Mouse (Mus musculus): ENCODE measurements around the gene Sorbs1. TPM values are rescaled to one million over a fixed set of nuclear protein-coding genes. Genes with fewer than 3 reads are reported as not detected.

Gene Sorbs1
- polyA plus RNA-seq, 1 experiment from 2014 or later = 97.2 TPM

- Histone ChIP-seq H3K4me3 (ENCODE audit: low read depth, low read length) (no peak overlapping the region), H3K9me3 (ENCODE audit: control insufficient read depth, low read length) (no peaks in the 10 kb centered on the region), H3K4me2 (replicated peaks; ENCODE audit: low read depth, low read length) (no peak overlapping the region), H3K27ac (ENCODE audit: low read depth, low read length) (no peak overlapping the region), H3K27me3 (ENCODE audit: control insufficient read depth, insufficient read depth, low read length) (no peaks in the 10 kb centered on the region), H3K36me3 (ENCODE audit: control insufficient read depth, insufficient read depth, low read length) (no peaks in the 10 kb centered on the region), H3K9ac (ENCODE audit: low read depth, low read length) (no peak overlapping the region), H3K4me1 (replicated peaks; ENCODE audit: control insufficient read depth, insufficient read depth, low read length) (no peaks in the 10 kb centered on the region)
- ATAC-seq (ENCODE audit: low FRiP score) (no peak), DNase-seq (ENCODE audit: low spot score) (no peak)
- 91% methylated on average over 11 of the region's 11 CpGs for WGBS
These were observed 104.0 kb downstream of the Sorbs1 start for GRCm38 (mm10) chr19:40409500-40410035.

GRCm38 (mm10) chr19:40407186-40407585 lies 106.4 kb downstream of the Sorbs1 start:
- no peak for DNase-seq (ENCODE audit: low spot score)
- ATAC-seq (ENCODE audit: low FRiP score) = no peak
- no peak overlapping the region for H3K9ac ChIP-seq (ENCODE audit: low read depth, low read length)
- WGBS = 82% methylated on average over 2 of the region's 2 CpGs
- H3K27ac ChIP-seq (ENCODE audit: low read depth, low read length) = no peak overlapping the region
- no peaks in the 10 kb centered on the region for H3K36me3 ChIP-seq (ENCODE audit: control insufficient read depth, insufficient read depth, low read length)
- no peak overlapping the region for H3K4me3 ChIP-seq (ENCODE audit: low read depth, low read length)
- no peaks in the 10 kb centered on the region for H3K9me3 ChIP-seq (ENCODE audit: control insufficient read depth, low read length)
- H3K4me1 ChIP-seq (replicated peaks; ENCODE audit: control insufficient read depth, insufficient read depth, low read length) = no peaks in the 10 kb centered on the region
- no peak overlapping the region for H3K4me2 ChIP-seq (replicated peaks; ENCODE audit: low read depth, low read length)
- no peaks in the 10 kb centered on the region for H3K27me3 ChIP-seq (ENCODE audit: control insufficient read depth, insufficient read depth, low read length)

- ATAC-seq (ENCODE audit: low FRiP score) (no peak), DNase-seq (ENCODE audit: low spot score) (no peak)
- Histone ChIP-seq H3K4me2 (replicated peaks; ENCODE audit: low read depth, low read length) (no peak overlapping the region), H3K4me3 (ENCODE audit: low read depth, low read length) (no peak overlapping the region), H3K27ac (ENCODE audit: low read depth, low read length) (no peak overlapping the region), H3K9me3 (ENCODE audit: control insufficient read depth, low read length) (no peaks in the 10 kb centered on the region), H3K9ac (ENCODE audit: low read depth, low read length) (no peak overlapping the region), H3K4me1 (replicated peaks; ENCODE audit: control insufficient read depth, insufficient read depth, low read length) (no peaks in the 10 kb centered on the region), H3K36me3 (ENCODE audit: control insufficient read depth, insufficient read depth, low read length) (no peaks in the 10 kb centered on the region), H3K27me3 (ENCODE audit: control insufficient read depth, insufficient read depth, low read length) (no peaks in the 10 kb centered on the region)
- 95% methylated on average over 8 of the region's 8 CpGs for WGBS
These were observed 106.9 kb downstream of the Sorbs1 start for GRCm38 (mm10) chr19:40406661-40407060.

GRCm38 (mm10) chr19:40405808-40406207 lies 107.8 kb downstream of the Sorbs1 start:
- Histone ChIP-seq H3K4me1 (replicated peaks; ENCODE audit: control insufficient read depth, insufficient read depth, low read length) (no peaks in the 10 kb centered on the region), H3K27me3 (ENCODE audit: control insufficient read depth, insufficient read depth, low read length) (no peaks in the 10 kb centered on the region), H3K9me3 (ENCODE audit: control insufficient read depth, low read length) (no peaks in the 10 kb centered on the region), H3K4me2 (replicated peaks; ENCODE audit: low read depth, low read length) (no peak overlapping the region), H3K4me3 (ENCODE audit: low read depth, low read length) (no peak overlapping the region), H3K9ac (ENCODE audit: low read depth, low read length) (no peak overlapping the region), H3K36me3 (ENCODE audit: control insufficient read depth, insufficient read depth, low read length) (no peaks in the 10 kb centered on the region), H3K27ac (ENCODE audit: low read depth, low read length) (no peak overlapping the region)
- ATAC-seq (ENCODE audit: low FRiP score) = no peak
- no peak for DNase-seq (ENCODE audit: low spot score)
- WGBS = 75% methylated on average over 11 of the region's 11 CpGs

- Histone ChIP-seq H3K36me3 (ENCODE audit: control insufficient read depth, insufficient read depth, low read length) (no peaks in the 10 kb centered on the region), H3K27me3 (ENCODE audit: control insufficient read depth, insufficient read depth, low read length) (no peaks in the 10 kb centered on the region), H3K4me3 (ENCODE audit: low read depth, low read length) (no peak overlapping the region), H3K4me1 (replicated peaks; ENCODE audit: control insufficient read depth, insufficient read depth, low read length) (no peaks in the 10 kb centered on the region), H3K4me2 (replicated peaks; ENCODE audit: low read depth, low read length) (no peak overlapping the region), H3K9me3 (ENCODE audit: control insufficient read depth, low read length) (no peaks in the 10 kb centered on the region), H3K9ac (ENCODE audit: low read depth, low read length) (no peak overlapping the region), H3K27ac (ENCODE audit: low read depth, low read length) (no peak overlapping the region)
- DNase-seq (ENCODE audit: low spot score) = no peak
- 77% methylated on average over 2 of the region's 2 CpGs for WGBS
- ATAC-seq (ENCODE audit: low FRiP score) = no peak
These were observed 109.0 kb downstream of the Sorbs1 start for GRCm38 (mm10) chr19:40404582-40404981.

- no peaks in the 10 kb centered on the region for H3K4me1 ChIP-seq (replicated peaks; ENCODE audit: control insufficient read depth, insufficient read depth, low read length)
- ATAC-seq (ENCODE audit: low FRiP score) = no peak
- no peaks in the 10 kb centered on the region for H3K36me3 ChIP-seq (ENCODE audit: control insufficient read depth, insufficient read depth, low read length)
- no peak overlapping the region for H3K9ac ChIP-seq (ENCODE audit: low read depth, low read length)
- no peak overlapping the region for H3K4me2 ChIP-seq (replicated peaks; ENCODE audit: low read depth, low read length)
- 88% methylated on average over 4 of the region's 4 CpGs for WGBS
- no peak overlapping the region for H3K27ac ChIP-seq (ENCODE audit: low read depth, low read length)
- H3K4me3 ChIP-seq (ENCODE audit: low read depth, low read length) = no peak overlapping the region
- H3K9me3 ChIP-seq (ENCODE audit: control insufficient read depth, low read length) = no peaks in the 10 kb centered on the region
- H3K27me3 ChIP-seq (ENCODE audit: control insufficient read depth, insufficient read depth, low read length) = no peaks in the 10 kb centered on the region
- no peak for DNase-seq (ENCODE audit: low spot score)
These were observed 109.6 kb downstream of the Sorbs1 start for GRCm38 (mm10) chr19:40403999-40404398.

- Histone ChIP-seq H3K4me1 (replicated peaks; ENCODE audit: control insufficient read depth, insufficient read depth, low read length) (no peaks in the 10 kb centered on the region), H3K27ac (ENCODE audit: low read depth, low read length) (no peak overlapping the region), H3K4me2 (replicated peaks; ENCODE audit: low read depth, low read length) (no peak overlapping the region), H3K4me3 (ENCODE audit: low read depth, low read length) (no peak overlapping the region), H3K9me3 (ENCODE audit: control insufficient read depth, low read length) (no peaks in the 10 kb centered on the region), H3K36me3 (ENCODE audit: control insufficient read depth, insufficient read depth, low read length) (no peaks in the 10 kb centered on the region), H3K9ac (ENCODE audit: low read depth, low read length) (no peak overlapping the region), H3K27me3 (ENCODE audit: control insufficient read depth, insufficient read depth, low read length) (no peaks in the 10 kb centered on the region)
- DNase-seq (ENCODE audit: low spot score) (no peak), ATAC-seq (ENCODE audit: low FRiP score) (no peak)
- WGBS = 83% methylated on average over 15 of the region's 15 CpGs
These were observed 111.2 kb downstream of the Sorbs1 start for GRCm38 (mm10) chr19:40402155-40402963.

GRCm38 (mm10) chr19:40401213-40401612 lies 112.4 kb downstream of the Sorbs1 start:
- no peaks in the 10 kb centered on the region for H3K4me1 ChIP-seq (replicated peaks; ENCODE audit: control insufficient read depth, insufficient read depth, low read length)
- WGBS = 88% methylated on average over 7 of the region's 7 CpGs
- H3K27me3 ChIP-seq (ENCODE audit: control insufficient read depth, insufficient read depth, low read length) = no peaks in the 10 kb centered on the region
- H3K4me3 ChIP-seq (ENCODE audit: low read depth, low read length) = no peak overlapping the region
- ATAC-seq (ENCODE audit: low FRiP score) = no peak
- no peaks in the 10 kb centered on the region for H3K9me3 ChIP-seq (ENCODE audit: control insufficient read depth, low read length)
- no peak for DNase-seq (ENCODE audit: low spot score)
- no peak overlapping the region for H3K4me2 ChIP-seq (replicated peaks; ENCODE audit: low read depth, low read length)
- H3K36me3 ChIP-seq (ENCODE audit: control insufficient read depth, insufficient read depth, low read length) = no peaks in the 10 kb centered on the region
- no peak overlapping the region for H3K9ac ChIP-seq (ENCODE audit: low read depth, low read length)
- no peak overlapping the region for H3K27ac ChIP-seq (ENCODE audit: low read depth, low read length)

GRCm38 (mm10) chr19:40400426-40401030 lies 113.1 kb downstream of the Sorbs1 start:
- no peak for DNase-seq (ENCODE audit: low spot score)
- no peak overlapping the region for H3K4me2 ChIP-seq (replicated peaks; ENCODE audit: low read depth, low read length)
- no peaks in the 10 kb centered on the region for H3K4me1 ChIP-seq (replicated peaks; ENCODE audit: control insufficient read depth, insufficient read depth, low read length)
- no peak overlapping the region for H3K4me3 ChIP-seq (ENCODE audit: low read depth, low read length)
- H3K27ac ChIP-seq (ENCODE audit: low read depth, low read length) = no peak overlapping the region
- ATAC-seq (ENCODE audit: low FRiP score) = no peak
- 67% methylated on average over 11 of the region's 11 CpGs for WGBS
- no peaks in the 10 kb centered on the region for H3K27me3 ChIP-seq (ENCODE audit: control insufficient read depth, insufficient read depth, low read length)
- H3K9me3 ChIP-seq (ENCODE audit: control insufficient read depth, low read length) = no peaks in the 10 kb centered on the region
- H3K9ac ChIP-seq (ENCODE audit: low read depth, low read length) = no peak overlapping the region
- no peaks in the 10 kb centered on the region for H3K36me3 ChIP-seq (ENCODE audit: control insufficient read depth, insufficient read depth, low read length)

Measured in hindbrain, embryonic 11.5 days (tissue).